Mouse (Mus musculus) spleen, embryonic (tissue): ENCODE data around the gene Frmd5.

Experiments used
- CTCF ChIA-PET: fragments of 350-600 bp; sonication (Branson Sonifier 250); formaldehyde crosslinking; loops from one replicate; lab custom pipeline; 2022; lab: Charles Lee

Gene Frmd5

DNA sequence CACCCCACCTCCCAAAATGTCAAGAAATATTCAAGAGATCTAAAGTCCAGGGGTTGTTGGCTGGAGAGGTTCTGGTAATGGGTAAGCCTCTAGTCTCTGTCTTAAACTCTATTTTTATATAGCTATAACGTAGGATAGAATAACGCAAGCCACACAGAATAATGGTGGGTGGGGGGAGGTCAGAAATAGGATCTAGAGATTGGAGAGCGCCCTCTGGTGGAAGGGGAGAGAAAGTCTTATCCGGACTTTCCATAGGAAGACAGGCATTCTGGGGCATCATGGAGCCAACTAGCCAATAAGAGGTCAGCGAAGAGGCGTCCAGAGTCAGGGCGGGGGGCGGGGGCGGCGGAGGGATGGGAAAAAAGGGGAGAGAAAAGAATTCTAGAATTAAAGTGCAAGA lies 111.5 kb downstream of the Frmd5 start:
- CTCF ChIA-PET = interaction anchor here (0.6 to 0.7 kb wide), 3 partner anchors 138 to 383 kb away, joined by 3 to 10 read pairs (median 8); no protein-coding TSS in a partner anchor

GRCm38 (mm10) chr2:121688107-121688506 lies 118.8 kb downstream of the Frmd5 start:
- CTCF ChIA-PET = no interaction called here

GRCm38 (mm10) chr2:121683606-121684005 lies 123.3 kb downstream of the Frmd5 start:
- CTCF ChIA-PET = no interaction called here

DNA sequence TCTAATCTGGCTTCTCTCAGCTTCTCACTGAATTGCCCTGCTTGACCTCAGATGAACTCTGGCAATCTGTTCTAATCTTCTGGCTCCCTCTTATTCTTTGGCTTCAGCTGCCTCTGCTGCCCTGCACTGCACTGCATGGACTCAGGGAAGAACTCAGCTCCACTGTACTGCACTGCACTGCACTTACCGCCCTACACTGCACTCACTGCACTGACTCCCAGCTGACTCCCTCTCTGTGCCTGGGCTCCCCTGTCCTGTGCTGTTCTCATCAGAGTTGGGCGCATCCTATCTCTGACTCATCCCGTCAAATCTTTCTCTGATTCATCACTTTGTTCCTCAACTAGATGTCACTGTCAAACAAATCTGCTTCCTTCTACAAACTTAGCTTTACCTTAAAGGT lies 124.5 kb downstream of the Frmd5 start:
- CTCF ChIA-PET = no interaction called here

- CTCF ChIA-PET = no interaction called here
These were observed 127.2 kb downstream of the Frmd5 start for GRCm38 (mm10) chr2:121679711-121680110.

DNA sequence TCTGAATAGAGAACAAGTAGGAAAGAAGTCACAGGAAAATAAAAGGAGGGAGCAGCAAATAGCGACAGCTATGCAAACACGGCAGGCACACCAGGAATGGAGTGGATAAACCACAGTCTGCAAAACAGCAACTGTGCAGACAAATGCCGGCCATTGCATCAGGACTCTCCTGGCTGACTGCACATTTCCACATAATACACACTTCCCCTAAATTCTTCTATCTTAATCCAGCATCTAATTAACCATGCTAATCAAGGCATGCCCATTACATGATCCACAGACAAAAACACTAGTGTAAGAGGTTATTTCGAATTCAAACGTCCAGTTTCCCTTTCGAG lies 129.3 kb downstream of the Frmd5 start:
- CTCF ChIA-PET = no interaction called here

- CTCF ChIA-PET = no interaction called here
These were observed 129.8 kb downstream of the Frmd5 start for GRCm38 (mm10) chr2:121676951-121677648.

DNA sequence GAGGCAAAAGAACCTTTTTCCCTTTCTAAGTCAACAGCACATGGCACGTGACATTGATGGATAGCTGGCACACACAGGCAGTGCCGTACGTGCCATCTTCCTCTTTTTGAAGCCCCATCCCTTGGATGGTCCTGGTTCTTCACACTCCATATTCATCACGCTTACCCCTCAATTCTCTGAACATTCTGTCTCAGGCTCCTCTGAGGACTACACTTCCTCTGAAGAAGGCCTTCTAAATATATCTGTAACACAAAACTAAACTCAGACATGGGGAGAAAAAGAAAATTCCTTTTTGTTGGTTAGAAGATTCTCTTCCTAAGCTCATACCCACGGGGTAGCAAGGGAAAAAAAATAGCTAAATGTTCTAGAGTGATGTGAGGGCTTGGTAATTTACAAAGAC lies 131.0 kb downstream of the Frmd5 start:
- CTCF ChIA-PET = no interaction called here

DNA sequence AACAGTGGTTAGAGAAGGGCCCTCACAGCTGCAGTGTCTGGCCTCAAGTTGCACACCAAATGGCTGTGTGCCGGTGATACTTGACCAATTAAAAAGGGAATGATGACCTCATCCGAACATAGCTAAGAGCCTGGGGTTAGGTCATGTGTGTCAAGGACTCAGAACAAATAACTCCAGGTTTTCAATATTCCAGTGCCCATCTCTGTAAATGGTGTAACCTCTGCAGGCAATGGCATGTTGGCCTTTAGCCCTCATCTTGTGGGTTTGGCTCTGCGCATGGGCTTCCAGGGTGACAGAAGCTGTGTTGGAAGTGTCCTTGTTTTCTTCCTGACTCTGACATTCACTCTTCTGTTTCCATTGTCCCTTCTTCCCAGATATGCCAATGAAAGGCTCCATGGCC lies 131.8 kb downstream of the Frmd5 start:
- CTCF ChIA-PET = no interaction called here

GRCm38 (mm10) chr2:121674211-121674610 lies 132.7 kb downstream of the Frmd5 start:
- CTCF ChIA-PET = no interaction called here

GRCm38 (mm10) chr2:121669846-121670245 lies 137.0 kb downstream of the Frmd5 start:
- CTCF ChIA-PET = no interaction called here

DNA sequence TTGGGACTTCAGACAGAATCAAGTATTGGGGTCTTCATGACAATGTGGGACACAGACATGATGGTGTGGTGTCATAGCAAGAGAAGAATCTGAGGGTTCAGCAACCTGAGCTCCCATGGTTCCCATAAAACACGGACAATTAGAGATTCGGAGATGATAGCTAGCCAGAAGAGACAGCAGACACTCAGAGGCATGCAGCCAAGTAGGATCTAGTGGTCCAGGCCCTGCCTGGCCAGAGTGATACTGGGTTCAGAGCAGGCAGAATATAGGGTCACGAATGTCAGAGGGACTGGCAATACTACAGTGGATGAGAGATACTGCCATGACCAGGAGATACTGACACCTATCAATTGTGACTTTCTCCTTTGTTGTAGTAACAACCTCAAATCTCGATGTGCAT lies 138.6 kb downstream of the Frmd5 start:
- CTCF ChIA-PET = no interaction called here

GRCm38 (mm10) chr2:121661160-121661502 lies 145.8 kb downstream of the Frmd5 start:
- CTCF ChIA-PET = interaction anchor here (1.0 kb wide), 1 partner anchor 19 kb away, joined by 3 read pairs; no protein-coding TSS in a partner anchor

- CTCF ChIA-PET = interaction anchor here (0.7 to 1.0 kb wide), 2 partner anchors 20 to 1139 kb away, joined by 3 to 4 read pairs; no protein-coding TSS in a partner anchor
These were observed 146.3 kb downstream of the Frmd5 start for GRCm38 (mm10) chr2:121660461-121661159.

DNA sequence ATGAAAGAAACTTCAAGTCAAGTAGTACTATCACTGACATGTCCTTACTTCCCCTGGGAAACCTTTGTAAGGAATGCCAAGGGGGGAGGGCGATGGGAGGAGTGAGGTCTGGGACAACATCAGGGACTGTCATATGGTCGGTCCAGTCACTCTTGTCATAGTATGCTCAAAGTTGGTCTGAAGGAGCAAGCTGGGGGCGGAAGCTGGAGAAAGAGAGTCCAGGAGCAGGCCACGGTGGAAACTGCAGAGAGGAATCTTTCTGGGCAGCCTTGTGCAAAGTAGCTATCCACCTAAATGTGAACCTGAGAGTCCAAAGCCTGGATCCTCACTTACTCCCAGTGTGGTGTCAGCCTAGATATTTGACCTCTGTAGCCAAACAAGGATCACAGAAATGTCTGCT lies 147.5 kb downstream of the Frmd5 start:
- CTCF ChIA-PET = no interaction called here

DNA sequence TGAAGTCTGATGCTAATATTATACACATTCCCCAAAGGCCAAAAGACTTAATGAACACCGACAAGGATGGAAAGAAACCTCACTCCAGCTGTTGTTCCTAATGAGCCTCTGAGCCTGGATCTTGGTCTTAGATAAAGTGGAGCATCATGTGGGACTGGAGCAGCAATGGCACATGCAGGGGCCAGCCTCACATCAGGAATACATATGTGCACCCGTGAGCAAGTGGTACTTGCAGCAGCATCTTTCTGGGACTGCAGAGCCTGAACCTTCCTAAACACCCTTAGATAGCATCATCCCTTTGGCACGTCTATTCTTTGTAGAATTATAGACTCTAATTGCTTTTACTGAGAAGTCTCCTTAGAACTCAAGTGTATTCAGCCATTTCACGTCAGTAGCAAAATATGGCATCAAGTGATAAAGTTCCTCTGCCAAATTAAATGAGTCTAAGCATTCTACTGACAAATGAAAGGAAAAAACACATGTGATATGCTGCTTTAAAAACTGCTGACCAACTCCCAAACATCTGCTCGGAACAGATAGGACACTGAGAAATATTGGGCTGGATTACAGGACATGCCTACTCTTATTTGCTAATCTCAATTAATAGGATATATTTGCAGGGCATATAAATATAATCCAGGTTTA lies 148.6 kb downstream of the Frmd5 start:
- CTCF ChIA-PET = no interaction called here

DNA sequence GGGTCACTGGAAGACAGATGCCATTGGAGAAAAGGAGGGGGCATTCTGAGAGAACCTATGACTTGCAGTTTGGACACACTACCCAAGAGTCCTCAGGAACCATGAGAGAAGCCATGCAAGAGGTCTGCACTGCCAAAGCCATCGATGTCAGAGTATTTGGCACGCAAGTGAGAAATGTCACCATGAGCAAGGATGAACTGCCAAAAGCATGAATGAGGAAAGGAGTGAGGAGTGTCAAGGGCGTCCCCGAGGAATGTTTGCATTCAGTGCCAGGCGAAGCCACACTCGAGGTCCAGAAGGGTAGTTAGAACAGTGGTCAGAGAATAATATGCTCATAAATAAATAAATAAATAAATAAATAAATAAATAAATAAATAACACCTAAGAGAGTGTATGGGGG lies 150.9 kb downstream of the Frmd5 start:
- CTCF ChIA-PET = no interaction called here

GRCm38 (mm10) chr2:121655106-121655505 lies 151.8 kb downstream of the Frmd5 start:
- CTCF ChIA-PET = no interaction called here

DNA sequence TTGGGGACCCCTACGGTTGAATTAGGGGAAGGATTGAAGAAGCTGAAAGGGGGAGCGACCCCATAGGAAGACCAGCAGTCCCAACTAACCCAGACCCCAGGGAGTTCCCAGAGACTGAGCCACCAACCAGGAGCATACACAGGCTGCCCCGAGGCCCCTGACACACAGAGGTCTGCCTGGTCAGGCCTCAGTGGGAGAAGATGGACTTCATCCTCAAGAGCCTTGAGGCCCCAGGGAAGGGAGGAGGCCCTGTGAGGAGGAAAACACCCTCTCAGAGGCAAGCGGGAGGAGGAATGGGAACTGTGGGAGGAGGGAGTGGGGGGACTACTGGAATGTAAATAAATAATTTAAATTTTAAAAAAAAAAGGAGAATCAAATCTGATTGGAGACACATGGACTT lies 160.4 kb downstream of the Frmd5 start:
- CTCF ChIA-PET = no interaction called here

- CTCF ChIA-PET = no interaction called here
These were observed 164.0 kb downstream of the Frmd5 start for GRCm38 (mm10) chr2:121642934-121643333.

- CTCF ChIA-PET = no interaction called here
These were observed 174.8 kb downstream of the Frmd5 start for GRCm38 (mm10) chr2:121632091-121632490.

DNA sequence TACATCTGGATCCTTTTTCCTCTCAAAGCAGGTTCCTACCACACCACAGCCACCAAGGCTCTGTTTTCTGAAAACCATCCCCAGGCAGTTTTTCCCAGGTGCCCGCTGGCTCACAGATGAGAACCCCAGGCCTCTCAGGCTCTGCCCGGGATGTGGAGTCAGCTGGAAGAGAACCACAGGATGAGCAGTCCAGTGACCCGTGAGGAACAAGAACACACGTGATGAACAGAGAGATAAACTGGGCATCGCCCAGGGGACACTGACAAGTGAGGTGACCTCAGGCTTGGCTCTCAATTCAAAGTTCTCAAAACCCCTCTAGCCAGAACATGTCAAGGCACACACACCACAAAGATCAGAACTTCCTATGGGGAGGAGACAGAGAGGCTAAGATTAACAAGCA lies 176.6 kb downstream of the Frmd5 start:
- CTCF ChIA-PET = no interaction called here

DNA sequence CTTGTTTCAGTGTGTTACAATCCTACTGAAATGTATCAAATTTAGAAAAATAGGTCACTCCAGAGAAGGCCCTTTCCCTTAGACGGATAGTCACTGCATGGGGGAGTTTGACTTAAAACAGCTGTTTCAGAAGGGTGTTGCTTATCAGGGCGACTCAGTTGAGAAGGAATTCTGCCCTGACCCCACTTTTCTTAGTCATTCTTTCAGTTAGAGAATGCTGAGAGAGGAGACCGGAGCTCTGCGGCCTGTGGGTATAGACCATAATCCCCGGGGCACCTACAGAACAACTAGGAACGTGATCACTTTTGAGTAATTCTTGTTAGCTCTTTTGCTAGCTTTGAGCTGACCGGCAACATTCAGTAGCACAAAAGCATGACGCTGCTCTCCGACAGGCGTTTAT lies 178.6 kb downstream of the Frmd5 start:
- CTCF ChIA-PET = no interaction called here
